Mouse (Mus musculus) megakaryocyte, embryonic 14.5 days (primary cell): ENCODE measurements around the gene Akap1.

ENCODE experiments used
- FLI1 ChIP-seq: IDR thresholded peaks from 2 replicates; pipeline ENCODE4 v1.6.1; 2012; ENCODE audit warnings: low read length, inconsistent platforms, mixed read lengths
- GATA1 ChIP-seq: IDR thresholded peaks from 3 replicates; pipeline ENCODE4 v1.6.1; 2012; ENCODE audit warnings: mixed read lengths, low read length, inconsistent platforms, borderline replicate concordance

DNA sequence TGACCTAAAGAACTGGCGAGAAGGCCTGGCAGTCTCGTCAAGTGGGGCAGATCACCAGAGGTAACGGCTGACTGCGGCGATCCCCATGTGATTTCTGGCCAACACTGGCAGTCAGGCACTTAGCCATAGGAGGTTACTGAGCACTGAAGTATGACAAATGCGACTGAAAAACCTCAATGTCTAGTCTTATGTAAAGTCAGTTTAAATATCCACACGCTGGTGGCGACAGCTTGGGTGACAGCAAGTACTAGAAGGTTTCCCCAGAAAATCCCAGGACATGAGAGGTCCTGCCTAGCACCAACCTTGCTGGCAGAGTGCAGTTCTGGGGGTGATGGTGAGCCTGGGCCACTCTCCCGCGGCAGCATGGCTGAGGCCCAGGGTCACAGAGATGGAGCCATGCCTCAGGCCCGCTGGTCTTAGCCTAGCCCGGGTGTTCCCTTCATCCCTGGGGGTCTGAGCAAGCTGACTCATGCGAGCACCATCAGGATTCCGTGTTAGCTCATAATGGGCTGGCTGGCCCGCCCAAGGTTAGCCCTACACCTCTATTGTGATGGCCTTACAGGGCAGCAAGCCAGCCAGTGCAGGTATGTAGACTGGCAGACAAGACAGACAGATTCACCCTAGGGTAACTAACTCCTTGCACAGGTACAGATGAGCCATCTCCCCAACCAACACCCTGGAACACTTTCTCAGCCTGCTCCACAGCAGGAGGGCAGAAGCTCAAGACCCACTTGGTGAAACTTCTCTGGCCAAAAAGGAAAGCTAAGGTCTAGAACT, 13.1 kb downstream of the Akap1 start:
- TF ChIP-seq GATA1, result no peak
- no peak for TF ChIP-seq FLI1
